Comparison of ENCODE assay signal across 26 mouse cellular contexts in genomic region chr1:113194116-113194812, GRCm38 (mm10).
DNase-seq lines count a peak whose midpoint lies in the region; ATAC-seq and TF ChIP-seq lines count a peak whose summit lies in the region.
"Had no signal": no experiment of that assay in that cellular context is flagged by ENCODE, and none has a peak within 500 bp of the region (broad histone marks: within the 10 kb centered on the region; RNA-seq: fewer than 3 reads in every experiment).

No protein-coding gene starts in this region.

- peak; percentile 67 for DNase-seq in liver, adult 2 months (ENCODE audit: extremely low read depth, low read depth, low spot score)
- DNase-seq in liver: no peak
- DNase-seq in stomach, postnatal 0 days (ENCODE audit: low spot score): no peak
- no peak for DNase-seq in spleen, adult 18-20 months
- no peak for DNase-seq in cerebellum, postnatal 4 days (ENCODE audit: low spot score in 2 of 2)
- DNase-seq: adrenal gland, adult 8-10 months; adrenal gland, postnatal 25 days; cerebellum, adult 11-12 months; cerebellum, adult 8-10 months; cerebellum, postnatal 14 days; gastrocnemius, adult 2 months; gastrocnemius, postnatal 14 days; heart, adult 18-20 months; heart, postnatal 10 days; heart, postnatal 4 days had no signal

- TF ChIP-seq CTCF in liver, adult 2 months (IDR thresholded peaks at IDR 0.05; ENCODE audit: low read depth, low read length): no peak
- no peak for TF ChIP-seq CTCF in intestine, postnatal 0 days (IDR thresholded peaks at IDR 0.05; ENCODE audit: low read depth)
- no peak for TF ChIP-seq CTCF in stomach, postnatal 0 days (IDR thresholded peaks at IDR 0.05; ENCODE audit: low read depth)

- TF ChIP-seq POLR2A in liver, adult 2 months (IDR thresholded peaks at IDR 0.05; ENCODE audit: extremely low read depth, insufficient read depth, low read length): no peak

- WGBS in liver, adult 2 months: 63% methylated on average over 1 of the region's 1 CpGs
- 70% methylated on average over 1 of the region's 1 CpGs for WGBS in intestine, postnatal 0 days
- WGBS in liver, embryonic 15.5 days (ENCODE audit: insufficient replicate concordance): 34% methylated on average over 1 of the region's 1 CpGs
- WGBS in stomach, postnatal 0 days: 55% methylated on average over 1 of the region's 1 CpGs

- no peaks in the 10 kb centered on the region for H3K4me1 ChIP-seq in liver, adult 2 months (ENCODE audit: control insufficient read depth, insufficient read depth, low read length)
- H3K4me1 ChIP-seq in intestine, postnatal 0 days (replicated peaks; ENCODE audit: control insufficient read depth, insufficient read depth, low read length): no peaks in the 10 kb centered on the region
- H3K4me1 ChIP-seq in liver, embryonic 15.5 days (replicated peaks): no peaks in the 10 kb centered on the region
- no peaks in the 10 kb centered on the region for H3K4me1 ChIP-seq in stomach, postnatal 0 days (replicated peaks; ENCODE audit: control insufficient read depth, insufficient read depth)
- H3K4me1 ChIP-seq: embryonic facial prominence, embryonic 12.5 days; embryonic facial prominence, embryonic 15.5 days; forebrain, embryonic 15.5 days; heart, embryonic 12.5 days; heart, embryonic 15.5 days had no signal

- peak; percentile 83 for ATAC-seq in intestine, postnatal 0 days
- ATAC-seq in liver, embryonic 15.5 days (ENCODE audit: insufficient read depth): 0 out of 2 replicates have a peak, but pooled peaks have one; percentile 28
- ATAC-seq in stomach, postnatal 0 days (ENCODE audit: low FRiP score, low TSS enrichment): peak; percentile 54; the same call in 1 of the 2 replicates
- no peak for ATAC-seq in granulocyte monocyte progenitor cell, adult 5-6 weeks (replicated peaks; ENCODE audit: poor library complexity, severe bottlenecking)
- ATAC-seq: activated CD4-positive, CD25-positive, alpha-beta regulatory T cell, adult 4 months; forebrain, embryonic 15.5 days; hindbrain, postnatal 0 days had no signal

- no peak overlapping the region for H3K4me3 ChIP-seq in liver, adult 2 months (ENCODE audit: insufficient read depth, low read depth, low read length)
- no peak overlapping the region for H3K4me3 ChIP-seq in intestine, postnatal 0 days (ENCODE audit: low read depth, low read length)
- H3K4me3 ChIP-seq in liver, embryonic 15.5 days (replicated peaks): no peak overlapping the region
- no peak overlapping the region for H3K4me3 ChIP-seq in stomach, postnatal 0 days (ENCODE audit: low read depth, low read length)
- H3K4me3 ChIP-seq: embryonic facial prominence, embryonic 12.5 days; embryonic facial prominence, embryonic 15.5 days; forebrain, embryonic 15.5 days; gastrocnemius, adult 2 months; heart, embryonic 12.5 days; heart, embryonic 15.5 days had no signal

- H3K27ac ChIP-seq in liver, adult 2 months (replicated peaks; ENCODE audit: insufficient read depth, low read depth, low read length): no peak overlapping the region
- no peak overlapping the region for H3K27ac ChIP-seq in intestine, postnatal 0 days (ENCODE audit: low read depth, low read length)
- H3K27ac ChIP-seq in liver, embryonic 15.5 days (replicated peaks): no peak overlapping the region
- H3K27ac ChIP-seq in stomach, postnatal 0 days (replicated peaks): no peak overlapping the region
- H3K27ac ChIP-seq: embryonic facial prominence, embryonic 12.5 days; embryonic facial prominence, embryonic 15.5 days; forebrain, embryonic 15.5 days; gastrocnemius, adult 2 months; heart, embryonic 15.5 days; hindbrain, embryonic 14.5 days; hindbrain, postnatal 0 days had no signal

- no peaks in the 10 kb centered on the region for H3K79me2 ChIP-seq in liver, adult 2 months (ENCODE audit: control insufficient read depth, insufficient read depth, low read length)

- no peak overlapping the region for H3K9ac ChIP-seq in liver, adult 2 months (ENCODE audit: low read depth, low read length)
- H3K9ac ChIP-seq in intestine, postnatal 0 days (ENCODE audit: low read depth, low read length): no peak overlapping the region
- H3K9ac ChIP-seq in liver, embryonic 15.5 days: no peak overlapping the region
- no peak overlapping the region for H3K9ac ChIP-seq in stomach, postnatal 0 days (ENCODE audit: low read length)
- H3K9ac ChIP-seq: embryonic facial prominence, embryonic 12.5 days; embryonic facial prominence, embryonic 15.5 days; forebrain, embryonic 15.5 days; heart, embryonic 12.5 days; heart, embryonic 15.5 days; hindbrain, embryonic 14.5 days had no signal

- no peak for TF ChIP-seq EP300 in stomach, postnatal 0 days (optimal IDR thresholded peaks at IDR 0.05)

- no peaks in the 10 kb centered on the region for H3K36me3 ChIP-seq in liver, adult 2 months (ENCODE audit: control insufficient read depth, insufficient read depth, low read length)
- no peaks in the 10 kb centered on the region for H3K36me3 ChIP-seq in intestine, postnatal 0 days (ENCODE audit: control insufficient read depth, insufficient read depth)
- no peaks in the 10 kb centered on the region for H3K36me3 ChIP-seq in liver, embryonic 15.5 days (replicated peaks)
- H3K36me3 ChIP-seq in stomach, postnatal 0 days (ENCODE audit: control insufficient read depth, insufficient read depth, low read length): no peaks in the 10 kb centered on the region
- H3K36me3 ChIP-seq: embryonic facial prominence, embryonic 12.5 days; embryonic facial prominence, embryonic 15.5 days; forebrain, embryonic 15.5 days; heart, embryonic 12.5 days; heart, embryonic 15.5 days had no signal

- no peak overlapping the region for H3K4me2 ChIP-seq in intestine, postnatal 0 days (replicated peaks; ENCODE audit: low read depth)
- no peak overlapping the region for H3K4me2 ChIP-seq in liver, embryonic 15.5 days
- no peak overlapping the region for H3K4me2 ChIP-seq in stomach, postnatal 0 days (replicated peaks; ENCODE audit: low read depth)
- H3K4me2 ChIP-seq: embryonic facial prominence, embryonic 12.5 days; embryonic facial prominence, embryonic 15.5 days; forebrain, embryonic 15.5 days; heart, embryonic 12.5 days; heart, embryonic 15.5 days; hindbrain, embryonic 14.5 days had no signal

- no peaks in the 10 kb centered on the region for H3K9me3 ChIP-seq in intestine, postnatal 0 days (ENCODE audit: control insufficient read depth)
- H3K9me3 ChIP-seq in liver, embryonic 15.5 days (replicated peaks): no peaks in the 10 kb centered on the region
- no peaks in the 10 kb centered on the region for H3K9me3 ChIP-seq in stomach, postnatal 0 days (ENCODE audit: control insufficient read depth, low read length)
- H3K9me3 ChIP-seq: embryonic facial prominence, embryonic 12.5 days; embryonic facial prominence, embryonic 15.5 days; forebrain, embryonic 15.5 days; heart, embryonic 12.5 days; heart, embryonic 15.5 days had no signal

- no peaks in the 10 kb centered on the region for H3K27me3 ChIP-seq in liver, adult 2 months (ENCODE audit: control insufficient read depth, insufficient read depth, low read length)
- no peaks in the 10 kb centered on the region for H3K27me3 ChIP-seq in intestine, postnatal 0 days (replicated peaks; ENCODE audit: control insufficient read depth, insufficient read depth, low read length)
- H3K27me3 ChIP-seq in liver, embryonic 15.5 days: no peaks in the 10 kb centered on the region
- H3K27me3 ChIP-seq in stomach, postnatal 0 days (ENCODE audit: control insufficient read depth, insufficient read depth, low read length): no peaks in the 10 kb centered on the region
- H3K27me3 ChIP-seq: embryonic facial prominence, embryonic 12.5 days; embryonic facial prominence, embryonic 15.5 days; forebrain, embryonic 15.5 days; heart, embryonic 12.5 days; heart, embryonic 15.5 days had no signal
